In the genomic region with DNA sequence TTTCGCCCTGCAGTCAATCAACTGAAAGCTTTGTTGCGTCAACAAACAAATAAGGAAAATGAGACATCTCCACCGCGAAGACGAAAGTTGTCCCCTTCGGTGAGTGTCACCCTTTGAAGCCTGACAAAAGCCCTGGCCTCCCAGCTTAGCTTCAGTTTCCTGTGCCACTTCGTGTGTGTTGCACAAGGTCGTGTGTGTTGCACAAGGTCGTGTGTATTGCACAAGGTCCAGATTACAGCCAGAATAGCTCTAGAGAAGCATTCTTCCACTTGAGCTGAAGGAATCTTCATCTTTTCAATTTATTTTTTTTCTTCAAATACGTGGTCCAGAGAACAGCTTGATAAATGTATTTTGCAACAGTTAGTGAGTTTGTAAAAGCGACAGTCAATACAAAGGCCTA, we compare ENCODE assay signal across 16 mouse cellular contexts. TPM values are rescaled to one million over a fixed set of nuclear protein-coding genes. Genes with fewer than 3 reads are reported as not detected.
DNase-seq lines count a peak whose midpoint lies in the region; ATAC-seq and TF ChIP-seq lines count a peak whose summit lies in the region.
"Had no signal": no experiment of that assay in that cellular context is flagged by ENCODE, and none has a peak within 500 bp of the region (broad histone marks: within the 10 kb centered on the region; RNA-seq: fewer than 3 reads in every experiment).

No protein-coding gene starts in this region.

- DNase-seq in spleen, postnatal 4 days (ENCODE audit: low spot score in 2 of 2): peak; percentile 31 to 57
- DNase-seq in spleen, postnatal 36 days (ENCODE audit: low spot score in 2 of 2): no peak
- DNase-seq in lung, postnatal 36 days: peak; percentile 74
- DNase-seq in kidney, postnatal 4 days: no peak
- no peak for DNase-seq in midbrain, postnatal 0 days (ENCODE audit: low spot score)
- DNase-seq: cerebellum, adult 8-10 months; heart, adult 11 months; kidney, adult 8-10 months; kidney, postnatal 36 days; lung, embryonic 14.5 days had no signal

- H3K4me1 ChIP-seq in midbrain, postnatal 0 days (ENCODE audit: insufficient read depth, low read length): no peaks in the 10 kb centered on the region
- H3K4me1 ChIP-seq in intestine, embryonic 15.5 days (replicated peaks): peaks cover 5% of the 10 kb centered on the region; the same call in 1 of the 2 replicates
- H3K4me1 ChIP-seq: embryonic facial prominence, embryonic 15.5 days had no signal

- no peak overlapping the region for H3K27ac ChIP-seq in midbrain, postnatal 0 days (ENCODE audit: low read depth, low read length)
- no peak overlapping the region for H3K27ac ChIP-seq in intestine, embryonic 15.5 days
- H3K27ac ChIP-seq: embryonic facial prominence, embryonic 15.5 days; forebrain, embryonic 13.5 days; midbrain, embryonic 13.5 days had no signal

- 81% methylated on average over 11 of the region's 11 CpGs for WGBS in midbrain, postnatal 0 days
- WGBS in intestine, embryonic 15.5 days: 82% methylated on average over 11 of the region's 11 CpGs

- H3K9me3 ChIP-seq in midbrain, postnatal 0 days (ENCODE audit: low read length): no peaks in the 10 kb centered on the region
- H3K9me3 ChIP-seq in intestine, embryonic 15.5 days: no peaks in the 10 kb centered on the region
- H3K9me3 ChIP-seq: embryonic facial prominence, embryonic 15.5 days; forebrain, embryonic 13.5 days; midbrain, embryonic 13.5 days had no signal

- H3K36me3 ChIP-seq in midbrain, postnatal 0 days (ENCODE audit: insufficient read depth, low read length): no peaks in the 10 kb centered on the region
- peaks cover 2% of the 10 kb centered on the region; the same call in 1 of the 2 replicates for H3K36me3 ChIP-seq in intestine, embryonic 15.5 days
- H3K36me3 ChIP-seq: embryonic facial prominence, embryonic 15.5 days had no signal

- no peak overlapping the region for H3K4me3 ChIP-seq in midbrain, postnatal 0 days (ENCODE audit: low read depth, low read length)
- H3K4me3 ChIP-seq in intestine, embryonic 15.5 days (replicated peaks): no peak overlapping the region
- H3K4me3 ChIP-seq: embryonic facial prominence, embryonic 15.5 days; forebrain, embryonic 13.5 days; midbrain, embryonic 13.5 days had no signal

- H3K27me3 ChIP-seq in midbrain, postnatal 0 days (ENCODE audit: insufficient read depth, low read length): no peaks in the 10 kb centered on the region
- no peaks in the 10 kb centered on the region for H3K27me3 ChIP-seq in intestine, embryonic 15.5 days (replicated peaks)
- H3K27me3 ChIP-seq: embryonic facial prominence, embryonic 15.5 days; forebrain, embryonic 13.5 days; midbrain, embryonic 13.5 days had no signal

- no peak overlapping the region for H3K9ac ChIP-seq in midbrain, postnatal 0 days (replicated peaks; ENCODE audit: low read length, poor library complexity, severe bottlenecking)
- no peak overlapping the region for H3K9ac ChIP-seq in intestine, embryonic 15.5 days
- H3K9ac ChIP-seq: embryonic facial prominence, embryonic 15.5 days; forebrain, embryonic 13.5 days; lung, embryonic 14.5 days; midbrain, embryonic 13.5 days had no signal

- H3K4me2 ChIP-seq in midbrain, postnatal 0 days (ENCODE audit: low read depth, low read length, poor library complexity, severe bottlenecking): no peak overlapping the region
- no peak overlapping the region for H3K4me2 ChIP-seq in intestine, embryonic 15.5 days (replicated peaks)
- H3K4me2 ChIP-seq: embryonic facial prominence, embryonic 15.5 days; forebrain, embryonic 13.5 days; lung, embryonic 14.5 days; midbrain, embryonic 13.5 days had no signal

- peak; percentile 72 for ATAC-seq in granulocyte monocyte progenitor cell, adult 5-6 weeks (replicated peaks; ENCODE audit: poor library complexity, severe bottlenecking)
- no peak for ATAC-seq in midbrain, postnatal 0 days (ENCODE audit: low FRiP score)
- ATAC-seq in intestine, embryonic 15.5 days: no peak
- ATAC-seq: forebrain, embryonic 13.5 days; hindbrain, embryonic 16.5 days; midbrain, embryonic 13.5 days had no signal

- TF ChIP-seq CTCF in midbrain, postnatal 0 days (IDR thresholded peaks at IDR 0.05): no peak

RNA-seq across cellular contexts. Expression of a gene that starts 11.7 kb away (rescaled TPM):
- 10.5 and 15.8 TPM in 2 replicates for total RNA-seq in granulocyte monocyte progenitor cell, adult 5-6 weeks (2014; fragmentation: Nextera tagmentation)
- 20.6 and 23.4 TPM in 2 replicates for total RNA-seq in granulocyte monocyte progenitor cell, adult 5-6 weeks (2017)
- 6.1 and 7.7 TPM in 2 replicates for total RNA-seq in midbrain, postnatal 0 days (2014; rRNA removed)
- polyA plus RNA-seq in midbrain, postnatal 0 days (2015; fragmentation: Nextera tagmentation; extraction: Ambion mirVana): 26.8 and 27.0 TPM in 2 replicates
- 23.9 and 24.7 TPM in 2 replicates for polyA plus RNA-seq in intestine, embryonic 15.5 days (2015; fragmentation: Nextera tagmentation; extraction: Ambion mirVana)

RNA-seq across cellular contexts. Expression of a gene that starts 12.3 kb away (rescaled TPM):
- total RNA-seq in granulocyte monocyte progenitor cell, adult 5-6 weeks (2014; fragmentation: Nextera tagmentation): 39.6 and 41.9 TPM in 2 replicates
- total RNA-seq in granulocyte monocyte progenitor cell, adult 5-6 weeks (2017): 33.1 and 40.9 TPM in 2 replicates
- total RNA-seq in midbrain, postnatal 0 days (2014; rRNA removed): 165 and 217 TPM in 2 replicates
- 78.7 and 83.1 TPM in 2 replicates for polyA plus RNA-seq in midbrain, postnatal 0 days (2015; fragmentation: Nextera tagmentation; extraction: Ambion mirVana)
- polyA plus RNA-seq in intestine, embryonic 15.5 days (2015; fragmentation: Nextera tagmentation; extraction: Ambion mirVana): 13.6 and 17.6 TPM in 2 replicates

Comparison
In these comparisons a context has a peak if more than half of its experiments do, and no peak if none do; other contexts are left out.
1. DNase-seq: peak in spleen, postnatal 4 days (2 of 2) and lung, postnatal 36 days (single experiment); none in spleen, postnatal 36 days (0 of 2), kidney, postnatal 4 days (0 of 2) and midbrain, postnatal 0 days (single experiment).